Mouse (Mus musculus) kidney, adult 2 months (tissue): Measurements from ENCODE around the gene Fbxw8. TPM values are rescaled to one million over a fixed set of nuclear protein-coding genes. Genes with fewer than 3 reads are reported as not detected.

ENCODE experiments used
- DNase-seq: peaks from one replicate; pipeline ENCODE4 v3.0.0; 2021
- H3K27ac ChIP-seq: fragments of 200-500 bp; 2 replicates; pipeline ENCODE4 v1.5.1; 2012; ENCODE audit warnings: low read depth, low read length, control low read depth, inconsistent platforms; ENCODE audit not compliant: insufficient read depth
- H3K27me3 ChIP-seq: fragments of 200-500 bp; replicated peaks from 2 replicates; pipeline ENCODE4 v1.6.1; 2012; ENCODE audit warnings: mild to moderate bottlenecking, moderate library complexity, low read length, inconsistent platforms; ENCODE audit not compliant: control insufficient read depth, insufficient read depth
- H3K36me3 ChIP-seq: fragments of 200-500 bp; 2 replicates; pipeline ENCODE4 v1.6.1; 2012; ENCODE audit warnings: mild to moderate bottlenecking, moderate library complexity, low read length, inconsistent platforms; ENCODE audit not compliant: control insufficient read depth, insufficient read depth
- H3K4me1 ChIP-seq: fragments of 200-500 bp; 2 replicates; pipeline ENCODE4 v1.6.1; 2011; ENCODE audit warnings: low read length; ENCODE audit not compliant: control insufficient read depth, insufficient read depth
- H3K4me3 ChIP-seq: fragments of 200-500 bp; 2 replicates; pipeline ENCODE4 v1.5.1; 2011; ENCODE audit warnings: mild to moderate bottlenecking, low read depth, low read length, control low read depth; ENCODE audit not compliant: insufficient read depth
- CTCF ChIP-seq: fragments of 200-500 bp; conservative IDR thresholded peaks from 2 replicates; pipeline ENCODE4 v1.5.1; 2011; ENCODE audit warnings: low read depth, mild to moderate bottlenecking, control low read depth, low read length, moderate library complexity, mixed read lengths; ENCODE audit not compliant: insufficient read depth, insufficient read length
- POLR2A ChIP-seq: fragments of 200-500 bp; IDR thresholded peaks from one replicate; pipeline ENCODE4 v1.6.1; 2011; ENCODE audit warnings: low read depth, low read length, control low read depth
- WGBS: fragments of 180-500 bp; shearing (Covaris S2); methylation state at CpG from one replicate; pipeline ENCODE4 v1.1.7; 2018; 5-methylcytosine and 5-hydroxymethylcytosine counted together
- polyA plus RNA-seq: library from polyadenylated mRNA; depleted of rRNA; stranded (reverse); fragments of >200 nt; gene quantifications from 2 replicates; pipeline ENCODE4 v1.2.3, GENCODE M21; 2012

Gene Fbxw8
- polyA plus RNA-seq, 1 experiment: 60.8 TPM

DNA sequence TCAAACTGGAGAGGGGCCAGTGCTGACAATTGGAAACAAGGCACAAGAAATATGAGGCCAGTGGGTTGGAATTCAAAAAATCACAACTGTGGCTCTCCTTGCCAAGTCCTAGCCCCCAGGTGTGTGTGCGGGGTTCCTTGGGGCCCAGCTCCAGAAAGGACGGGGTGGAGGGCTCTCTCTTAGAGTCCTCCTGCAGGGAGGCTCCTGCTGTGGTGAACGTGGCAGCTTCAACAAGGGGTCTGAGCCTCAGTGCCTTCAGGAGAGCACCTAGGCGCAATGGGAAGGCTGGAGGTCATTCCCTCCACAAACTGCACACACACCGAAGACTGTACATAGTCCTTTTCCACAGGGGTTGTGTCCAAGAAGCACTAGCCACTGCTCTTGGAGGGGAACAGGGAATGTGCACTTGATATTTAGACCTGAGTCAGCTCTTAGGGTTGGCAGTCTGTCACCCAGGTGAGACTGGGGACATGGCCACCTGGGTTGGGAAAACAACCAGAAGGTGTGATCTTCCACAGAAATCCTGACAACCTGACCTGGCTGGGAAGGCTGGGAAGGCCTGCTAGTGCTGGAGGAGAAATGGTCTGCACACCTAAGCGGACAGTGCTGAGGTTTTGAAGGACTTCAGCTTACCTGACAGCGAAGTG, 46.3 kb downstream of the Fbxw8 start:
- H3K36me3 ChIP-seq: no peaks in the 10 kb centered on the region
- 92% methylated on average over 7 of the region's 7 CpGs for WGBS
- DNase-seq: no peak

GRCm38 (mm10) chr5:118108124-118108793, 47.0 kb downstream of the Fbxw8 start:
- no peak for DNase-seq
- no peak overlapping the region for H3K27ac ChIP-seq
- TF ChIP-seq POLR2A (no peak), CTCF (no peak)
- H3K27me3 ChIP-seq: no peaks in the 10 kb centered on the region
- no peak overlapping the region for H3K4me3 ChIP-seq
- 80% methylated on average over 17 of the region's 17 CpGs for WGBS
- H3K4me1 ChIP-seq: no peaks in the 10 kb centered on the region
- H3K36me3 ChIP-seq: no peaks in the 10 kb centered on the region

More for the DNA sequence above, 46.3 kb downstream of the Fbxw8 start:
- no peaks in the 10 kb centered on the region for H3K4me1 ChIP-seq
- H3K27ac ChIP-seq: no peak overlapping the region
- TF ChIP-seq POLR2A (no peak), CTCF (no peak)
- no peaks in the 10 kb centered on the region for H3K27me3 ChIP-seq
- H3K4me3 ChIP-seq: no peak overlapping the region

DNA sequence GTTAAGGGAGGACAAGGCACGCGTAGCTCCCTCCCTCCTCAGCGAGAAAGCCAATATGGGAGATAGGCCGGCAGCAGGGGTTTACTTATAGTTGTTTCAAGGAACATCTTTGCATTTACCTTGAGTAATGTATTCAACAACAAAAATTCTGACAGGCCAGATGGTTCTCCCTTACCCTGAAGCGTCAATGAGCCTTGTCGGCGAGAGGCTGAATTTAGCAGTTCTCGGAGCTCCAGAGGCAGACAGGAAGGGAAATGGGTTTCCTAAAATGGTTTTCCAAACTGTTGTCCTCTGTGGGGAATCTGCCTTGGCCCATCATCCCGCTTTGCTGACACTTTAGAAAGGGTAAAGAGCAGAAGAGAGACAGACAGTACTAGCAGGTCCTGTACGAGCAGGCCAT, 48.6 kb downstream of the Fbxw8 start:
- WGBS: 94% methylated on average over 10 of the region's 10 CpGs
- no peak for TF ChIP-seq POLR2A
- no peak for TF ChIP-seq CTCF

DNA sequence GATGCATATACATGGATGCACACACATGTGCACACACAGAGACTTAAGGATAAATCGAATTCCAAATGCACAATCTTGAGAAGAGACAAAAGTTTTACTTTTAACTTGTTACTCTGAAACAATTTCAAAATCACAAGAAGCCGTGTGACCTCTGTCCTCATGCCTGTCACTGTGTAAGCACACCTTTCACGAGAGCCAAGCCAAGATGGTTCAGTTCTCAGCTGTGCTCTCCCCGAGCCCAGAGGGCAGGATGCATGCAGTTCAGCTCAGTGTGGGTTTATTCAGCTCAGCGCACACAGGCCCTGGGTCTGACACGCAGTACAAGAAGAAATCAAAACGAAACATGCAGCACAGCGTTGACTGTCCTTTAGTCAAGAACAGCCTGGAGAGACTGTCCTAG, 49.7 kb downstream of the Fbxw8 start:
- DNase-seq: peak; percentile 53
- TF ChIP-seq CTCF (no peak), POLR2A (no peak)
- Histone ChIP-seq H3K4me3 (no peak overlapping the region), H3K36me3 (no peaks in the 10 kb centered on the region), H3K27me3 (no peaks in the 10 kb centered on the region), H3K27ac (no peak overlapping the region), H3K4me1 (no peaks in the 10 kb centered on the region)
- WGBS: 65% methylated on average over 8 of the region's 8 CpGs

More for the DNA sequence above, 48.6 kb downstream of the Fbxw8 start:
- no peak overlapping the region for H3K4me3 ChIP-seq
- H3K4me1 ChIP-seq: no peaks in the 10 kb centered on the region
- H3K27ac ChIP-seq: no peak overlapping the region
- no peaks in the 10 kb centered on the region for H3K36me3 ChIP-seq
- H3K27me3 ChIP-seq: no peaks in the 10 kb centered on the region
- DNase-seq: no peak

GRCm38 (mm10) chr5:118099870-118100478, 55.3 kb downstream of the Fbxw8 start:
- H3K27ac ChIP-seq: no peak overlapping the region
- H3K27me3 ChIP-seq: no peaks in the 10 kb centered on the region
- no peak for DNase-seq
- no peaks in the 10 kb centered on the region for H3K36me3 ChIP-seq
- no peak overlapping the region for H3K4me3 ChIP-seq
- 73% methylated on average over 8 of the region's 8 CpGs for WGBS
- no peaks in the 10 kb centered on the region for H3K4me1 ChIP-seq
- TF ChIP-seq POLR2A (no peak), CTCF (no peak)

- H3K36me3 ChIP-seq: no peaks in the 10 kb centered on the region
- H3K4me1 ChIP-seq: no peaks in the 10 kb centered on the region
- no peak for DNase-seq
- 81% methylated on average over 11 of the region's 11 CpGs for WGBS
- TF ChIP-seq POLR2A: no peak
- H3K27me3 ChIP-seq: no peaks in the 10 kb centered on the region
- no peak overlapping the region for H3K27ac ChIP-seq
- no peak overlapping the region for H3K4me3 ChIP-seq
Observed at GRCm38 (mm10) chr5:118099069-118099869, 56.0 kb downstream of the Fbxw8 start.

DNA sequence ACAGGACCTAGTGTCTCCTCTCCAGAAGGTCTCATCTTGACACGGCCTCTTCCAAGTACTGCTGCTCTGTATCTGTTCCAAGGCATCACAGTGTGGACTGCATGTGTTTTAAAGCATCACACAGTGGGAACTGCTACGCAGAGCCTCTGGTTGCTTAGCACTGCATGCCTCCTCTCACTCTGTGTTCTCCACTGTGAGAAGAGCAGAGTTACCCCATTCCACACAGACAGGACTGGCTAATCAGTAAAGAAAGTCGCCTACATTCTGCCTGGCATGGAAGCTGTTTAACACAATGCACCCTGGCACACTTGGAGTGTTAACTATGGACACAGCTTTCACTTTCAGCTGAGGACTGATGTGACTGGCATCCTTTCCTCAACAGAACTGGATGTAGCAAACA, 58.9 kb downstream of the Fbxw8 start:
- H3K4me3 ChIP-seq: no peak overlapping the region
- 84% methylated on average over 3 of the region's 3 CpGs for WGBS

More for the DNA sequence above, 58.9 kb downstream of the Fbxw8 start:
- no peak for DNase-seq
- Histone ChIP-seq H3K27me3 (no peaks in the 10 kb centered on the region), H3K36me3 (no peaks in the 10 kb centered on the region), H3K27ac (no peak overlapping the region), H3K4me1 (no peaks in the 10 kb centered on the region)
- TF ChIP-seq CTCF (no peak), POLR2A (no peak)
